Mouse (Mus musculus): ENCODE results near the gene Aph1c. TPM values are rescaled to one million over a fixed set of nuclear protein-coding genes. Genes with fewer than 3 reads are reported as not detected.
"Not testable (repeated sequence)": the region's sequence is repeated elsewhere in the genome, so short reads cannot be mapped to it uniquely, and the experiment has no call there.

Aph1c gene
- polyA plus RNA-seq, 2 experiments = 0.77 to 2.5 TPM

DNA sequence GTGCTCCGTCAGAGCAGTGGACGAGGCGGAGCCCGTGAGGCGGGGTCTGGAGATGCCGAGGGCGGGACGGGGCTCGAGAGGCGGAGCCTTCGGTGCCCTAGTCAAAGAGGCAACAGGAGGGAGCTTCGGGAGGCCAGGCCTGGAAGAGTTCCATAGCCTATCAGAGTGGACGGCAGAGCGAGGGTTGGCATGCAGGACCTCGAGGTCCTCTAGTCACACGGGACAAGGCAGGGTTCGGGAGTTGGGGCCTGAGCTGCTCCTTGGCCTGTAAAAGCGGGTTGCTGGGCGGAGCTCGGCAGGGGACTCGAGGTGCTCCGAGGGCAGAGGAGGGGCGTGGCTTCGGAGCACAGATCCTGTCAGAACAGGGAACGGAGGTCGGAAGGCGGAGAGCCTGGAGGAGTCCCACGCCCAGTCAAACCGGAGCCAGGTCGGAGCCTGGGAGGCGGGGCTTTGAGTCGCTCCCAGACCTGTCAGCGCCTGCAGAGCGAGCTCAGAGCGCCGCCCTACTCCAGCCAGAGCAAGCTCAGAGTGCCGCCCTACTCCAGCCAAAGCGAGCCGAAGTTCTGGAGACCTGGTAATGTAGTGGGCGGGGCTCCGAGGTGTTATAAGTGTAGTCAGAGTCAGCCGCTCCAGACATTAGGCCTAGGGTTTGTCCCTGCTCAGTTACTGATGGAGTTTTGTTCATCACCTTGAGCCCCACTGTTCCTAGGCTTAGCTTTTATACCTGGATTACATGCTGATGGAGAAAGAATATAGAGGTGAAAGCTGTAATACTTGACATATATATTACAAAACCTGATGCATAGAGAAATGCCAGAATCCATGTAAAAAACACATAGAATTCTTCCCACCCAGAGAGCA lies 38.8 kb downstream of the Aph1c start, which contains the start of gene Aph1b:
Gene Aph1b, minus strand, starts transcription at position 27 of the 861 bp plus-strand sequence.
- Histone ChIP-seq H3K4me1 (replicated peaks; ENCODE audit: control insufficient read depth in 2 of 2, insufficient read depth in 2 of 2, low read length in 1 of 2) (peaks cover 4 to 6% of the 10 kb centered on the region in 2 experiments), H3K9me3 (ENCODE audit: control insufficient read depth, low read length) (no peaks in the 10 kb centered on the region), H3K27ac (no peak within 1 kb of the TSS), H3K4me2 (ENCODE audit: low read depth) (peak within 1 kb of the TSS; percentile 74), H3K36me3 (replicated peaks; ENCODE audit: control insufficient read depth, insufficient read depth, low read depth) (no peaks in the 10 kb centered on the region), H3K27me3 (ENCODE audit: control insufficient read depth, insufficient read depth, low read length) (peaks cover 15% of the 10 kb centered on the region), H3K9ac (replicated peaks) (no peak within 1 kb of the TSS; the same call in 1 of the 2 replicates), H3K4me3 (ENCODE audit: insufficient read depth in 1 of 2, low read depth in 2 of 2, low read length in 2 of 2) (peak within 1 kb of the TSS; percentile 54 to 72)
- peak; percentile 97 to 98 (median 97) for DNase-seq (ENCODE audit: low read depth in 3 of 3, low spot score in 3 of 3)
- 0% methylated on average over 42 of the region's 42 CpGs for WGBS (ENCODE audit: insufficient replicate concordance)
- TF ChIP-seq CTCF (IDR thresholded peaks at IDR 0.05; ENCODE audit: low read depth) (peak; percentile 14; the same call in 1 of the 2 replicates), EP300 (IDR thresholded peaks at IDR 0.05; ENCODE audit: low read depth) (no peak)
- peak; percentile 97 for ATAC-seq (ENCODE audit: insufficient read depth)

DNA sequence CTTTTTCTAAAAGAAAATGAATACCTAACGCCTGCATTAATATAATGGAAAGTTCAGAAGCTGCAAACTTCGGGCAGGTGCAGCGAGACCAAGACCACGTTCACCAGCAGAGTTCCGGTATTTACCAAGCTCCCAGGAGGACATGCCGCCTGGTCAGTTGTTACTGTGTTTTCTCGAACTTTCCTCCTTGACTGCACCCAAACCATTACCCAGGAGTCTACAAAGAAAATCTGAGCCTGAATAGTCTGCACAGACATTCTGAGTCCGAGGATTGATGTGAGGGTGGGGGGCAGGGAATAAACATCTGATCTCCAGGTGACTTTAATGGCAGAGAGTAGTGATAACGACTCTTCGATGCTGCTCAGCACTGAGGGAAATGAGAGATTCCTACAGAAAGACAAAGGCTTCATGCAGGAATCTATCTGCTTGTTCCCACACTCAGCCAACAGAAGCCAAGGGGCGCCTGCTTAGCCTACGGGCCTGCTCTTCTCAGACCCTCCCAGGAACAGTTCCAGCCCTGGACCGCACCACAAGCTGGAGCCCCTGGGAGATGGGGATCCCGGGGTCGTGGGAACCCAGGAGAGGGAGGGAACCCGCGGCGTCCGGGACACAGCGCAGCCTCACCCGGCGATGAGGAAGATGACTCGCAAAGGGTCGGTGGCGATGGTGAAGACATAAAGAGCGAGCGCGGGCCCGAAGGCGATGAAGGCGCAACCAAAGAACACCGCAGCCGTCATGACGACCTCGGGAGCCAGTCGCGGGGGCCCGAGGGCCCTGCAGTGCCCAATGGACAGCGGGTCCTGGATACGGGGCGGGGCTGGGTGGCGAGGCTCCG lies 39.7 kb downstream of the Aph1c start:
- TF ChIP-seq EP300 (IDR thresholded peaks at IDR 0.05; ENCODE audit: low read depth) (no peak), CTCF (IDR thresholded peaks at IDR 0.05; ENCODE audit: low read depth) (no peak)
- H3K4me1 ChIP-seq (replicated peaks; ENCODE audit: control insufficient read depth in 2 of 2, insufficient read depth in 2 of 2, low read length in 1 of 2) = peaks cover 4 to 6% of the 10 kb centered on the region in 2 experiments
- DNase-seq (ENCODE audit: low read depth in 3 of 3, low spot score in 3 of 3) (no peak), ATAC-seq (ENCODE audit: insufficient read depth) (no peak)
- WGBS (ENCODE audit: insufficient replicate concordance) = 3% methylated on average over 43 of the region's 43 CpGs
- peak overlapping the region; percentile 74 for H3K4me2 ChIP-seq (ENCODE audit: low read depth)
- H3K36me3 ChIP-seq (replicated peaks; ENCODE audit: control insufficient read depth, insufficient read depth, low read depth) = no peaks in the 10 kb centered on the region
- H3K27ac ChIP-seq = no peak overlapping the region
- H3K9ac ChIP-seq (replicated peaks) = no peak overlapping the region
- peaks cover 15% of the 10 kb centered on the region for H3K27me3 ChIP-seq (ENCODE audit: control insufficient read depth, insufficient read depth, low read length)
- peak overlapping the region; percentile 50 to 54 for H3K4me3 ChIP-seq (ENCODE audit: insufficient read depth in 1 of 2, low read depth in 2 of 2, low read length in 2 of 2)
- no peaks in the 10 kb centered on the region for H3K9me3 ChIP-seq (ENCODE audit: control insufficient read depth, low read length)

GRCm38 (mm10) chr9:66787821-66788220 lies 46.7 kb downstream of the Aph1c start:
- Histone ChIP-seq H3K36me3 (replicated peaks; ENCODE audit: control insufficient read depth, insufficient read depth, low read depth) (no peaks in the 10 kb centered on the region), H3K4me1 (replicated peaks; ENCODE audit: control insufficient read depth in 2 of 2, insufficient read depth in 2 of 2, low read length in 1 of 2) (no peaks in the 10 kb centered on the region), H3K4me2 (ENCODE audit: low read depth) (no peak overlapping the region), H3K9ac (replicated peaks) (no peak overlapping the region), H3K27ac (no peak overlapping the region), H3K4me3 (ENCODE audit: insufficient read depth in 1 of 2, low read depth in 2 of 2, low read length in 2 of 2) (no peak overlapping the region), H3K9me3 (ENCODE audit: control insufficient read depth, low read length) (no peaks in the 10 kb centered on the region), H3K27me3 (ENCODE audit: control insufficient read depth, insufficient read depth, low read length) (no peaks in the 10 kb centered on the region)
- DNase-seq (ENCODE audit: low read depth in 3 of 3, low spot score in 3 of 3) = peak in 1 of 3 experiments; percentile 23
- TF ChIP-seq EP300 (IDR thresholded peaks at IDR 0.05; ENCODE audit: low read depth) = no peak
- peak; percentile 41; the same call in 1 of the 2 replicates for TF ChIP-seq CTCF (IDR thresholded peaks at IDR 0.05; ENCODE audit: low read depth)
- ATAC-seq (ENCODE audit: insufficient read depth) = no peak
- WGBS (ENCODE audit: insufficient replicate concordance) = 16% methylated on average over 2 of the region's 2 CpGs

DNA sequence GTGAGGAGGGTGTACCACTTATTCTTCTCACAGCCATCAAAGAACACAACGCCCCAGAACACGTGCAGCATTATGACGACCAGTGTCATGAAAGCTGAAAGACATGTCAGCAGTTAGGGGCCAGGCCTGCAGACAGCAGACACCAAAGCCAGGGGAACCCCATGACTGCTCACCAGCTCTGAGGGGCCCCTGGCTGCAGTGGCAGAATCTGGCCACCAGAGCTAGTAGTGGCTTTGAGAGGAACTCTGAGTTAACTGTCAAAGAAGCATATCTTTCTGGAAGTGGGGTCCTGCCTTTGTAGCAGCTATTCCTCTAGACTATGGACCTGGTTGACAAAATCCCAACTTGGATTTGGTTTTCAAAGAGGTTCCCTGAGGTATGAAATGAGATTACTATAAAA lies 50.0 kb downstream of the Aph1c start:
- peak; percentile 45 for TF ChIP-seq CTCF (IDR thresholded peaks at IDR 0.05; ENCODE audit: low read depth)
- not testable (repeated sequence) for H3K9me3 ChIP-seq (ENCODE audit: control insufficient read depth, low read length); H3K9ac ChIP-seq (replicated peaks); ATAC-seq (ENCODE audit: insufficient read depth); H3K4me2 ChIP-seq (ENCODE audit: low read depth); H3K4me1 ChIP-seq (replicated peaks; ENCODE audit: control insufficient read depth in 2 of 2, insufficient read depth in 2 of 2, low read length in 1 of 2); H3K4me3 ChIP-seq (ENCODE audit: insufficient read depth in 1 of 2, low read depth in 2 of 2, low read length in 2 of 2); H3K36me3 ChIP-seq (replicated peaks; ENCODE audit: control insufficient read depth, insufficient read depth, low read depth); DNase-seq (ENCODE audit: low read depth in 3 of 3, low spot score in 3 of 3); H3K27ac ChIP-seq; H3K27me3 ChIP-seq (ENCODE audit: control insufficient read depth, insufficient read depth, low read length)
- WGBS (ENCODE audit: insufficient replicate concordance) = no CpG with 5 or more reads among the region's 3 CpGs

DNA sequence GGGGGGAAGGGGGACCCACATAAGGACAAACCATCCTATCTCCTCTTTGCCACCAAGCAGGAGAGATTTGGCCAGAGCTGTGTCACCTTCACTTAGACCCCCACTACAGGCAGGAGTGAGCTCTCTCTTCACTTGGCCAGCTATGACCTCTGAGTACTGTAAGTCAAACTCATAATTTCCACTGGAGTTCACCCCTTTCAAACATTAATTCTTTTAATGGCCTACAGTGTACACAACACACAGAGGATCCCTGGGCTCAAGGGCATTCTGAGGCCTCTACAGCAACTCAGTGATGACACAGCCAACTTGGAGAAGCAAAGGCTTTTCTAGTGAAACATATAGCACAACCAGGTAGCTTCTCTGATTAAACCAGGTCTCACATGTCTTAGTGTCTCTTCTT lies 63.8 kb downstream of the Aph1c start:
- H3K27ac ChIP-seq = no peak overlapping the region
- TF ChIP-seq EP300 (IDR thresholded peaks at IDR 0.05; ENCODE audit: low read depth) (no peak), CTCF (IDR thresholded peaks at IDR 0.05; ENCODE audit: low read depth) (no peak)
- H3K36me3 ChIP-seq (replicated peaks; ENCODE audit: control insufficient read depth, insufficient read depth, low read depth) = no peaks in the 10 kb centered on the region
- ATAC-seq (ENCODE audit: insufficient read depth) = no peak
- H3K9ac ChIP-seq (replicated peaks) = no peak overlapping the region
- no peaks in the 10 kb centered on the region for H3K27me3 ChIP-seq (ENCODE audit: control insufficient read depth, insufficient read depth, low read length)
- H3K4me3 ChIP-seq (ENCODE audit: insufficient read depth in 1 of 2, low read depth in 2 of 2, low read length in 2 of 2) = no peak overlapping the region
- H3K4me2 ChIP-seq (ENCODE audit: low read depth) = no peak overlapping the region
- peaks cover 0 to 3% of the 10 kb centered on the region in 2 experiments; a peak in 1 of 4 replicates for H3K4me1 ChIP-seq (replicated peaks; ENCODE audit: control insufficient read depth in 2 of 2, insufficient read depth in 2 of 2, low read length in 1 of 2)
- H3K9me3 ChIP-seq (ENCODE audit: control insufficient read depth, low read length) = no peaks in the 10 kb centered on the region
- DNase-seq (ENCODE audit: low read depth in 3 of 3, low spot score in 3 of 3) = no peak
